Mouse (Mus musculus) gastrocnemius, postnatal 25 days (tissue): ENCODE measurements around the gene Nedd4. TPM values are rescaled to one million over a fixed set of nuclear protein-coding genes. Genes with fewer than 3 reads are reported as not detected.

Experiments
- DNase-seq: peaks from one replicate; pipeline ENCODE4 v3.0.0; 2022
- total RNA-seq, 2 experiments: library from RNA; stranded (reverse); gene quantifications; 1 replicate in 1 of 2; 2 replicates in 1 of 2; pipeline ENCODE4 v1.2.3; 2021

Nedd4 gene
- total RNA-seq, 2 experiments from 2014 or later = 238 to 268 TPM

GRCm38 (mm10) chr9:72797136-72797621 is 135.0 kb downstream of the Nedd4 start:
- DNase-seq = peak; percentile 69

Other genes with a start within 250 kb of the Nedd4 start
- under 1 TPM; 0.10 to 0.21 TPM for gene Mns1, start 224.3 kb upstream of the Nedd4 start, total RNA-seq
- 1 to 10 TPM; 1.2 to 1.9 TPM for gene Tex9, start 170.1 kb upstream of the Nedd4 start, total RNA-seq
- gene Rfx7, start 130.1 kb upstream of the Nedd4 start, total RNA-seq = 10 to 100 TPM; 16.9 to 20.7 TPM
- gene Prtg, start 144.5 kb downstream of the Nedd4 start, total RNA-seq = under 1 TPM; 0.13 to 0.18 TPM